Mouse (Mus musculus) C2C12 (cell line): ENCODE data around the gene Kank2.

Source experiments
- CEBPB ChIP-seq: IDR thresholded peaks from one replicate; pipeline ENCODE4 v1.6.1; 2011; ENCODE audit warnings: low read depth, mild to moderate bottlenecking, control low read depth, moderate library complexity
- CTCF ChIP-seq: IDR thresholded peaks from one replicate; pipeline ENCODE4 v1.5.1; 2011; ENCODE audit not compliant: control insufficient read depth, insufficient read depth, insufficient read length
- FOSL1 ChIP-seq: IDR thresholded peaks from one replicate; pipeline ENCODE4 v1.8.0; 2011; ENCODE audit warnings: mild to moderate bottlenecking, low read length; ENCODE audit not compliant: poor library complexity, insufficient read depth, severe bottlenecking
- USF1 ChIP-seq: IDR thresholded peaks from one replicate; pipeline ENCODE4 v1.6.1; 2011; ENCODE audit warnings: low read depth, mild to moderate bottlenecking, control low read depth, moderate library complexity

DNA sequence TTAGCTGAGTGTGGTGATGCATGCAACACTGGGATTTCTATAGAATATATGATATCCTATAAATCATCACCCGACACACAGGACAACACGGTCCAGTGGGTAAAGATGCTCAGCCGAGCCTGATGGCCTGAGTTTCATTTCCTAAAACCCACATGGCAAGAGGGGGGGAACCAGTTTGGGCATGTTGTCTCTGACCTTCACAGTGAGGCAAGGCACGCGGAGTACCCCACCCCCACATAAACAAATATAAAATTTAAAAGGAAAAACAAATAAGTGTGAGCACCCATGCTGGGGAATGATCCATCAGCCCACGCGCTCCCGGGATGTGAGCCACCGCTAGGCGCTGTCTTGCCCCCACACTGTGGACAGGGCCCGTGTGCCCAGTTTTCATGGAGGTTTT, 8.4 kb upstream of the Kank2 start:
- no peak for TF ChIP-seq USF1
- no peak for TF ChIP-seq CTCF
- TF ChIP-seq CEBPB: no peak
- TF ChIP-seq FOSL1: no peak
